Mouse (Mus musculus) cerebellum, adult 2 months (tissue): ENCODE measurements around the gene Gm10031.
"Not testable (repeated sequence)": the region's sequence is repeated elsewhere in the genome, so short reads cannot be mapped to it uniquely, and the experiment has no call there.

Experiments
- CTCF ChIP-seq: fragments of 200-500 bp; IDR thresholded peaks from 2 replicates; pipeline ENCODE4 v1.5.1; 2011; ENCODE audit warnings: low read depth, mild to moderate bottlenecking, control low read depth, low read length, moderate library complexity, borderline replicate concordance; ENCODE audit not compliant: insufficient read depth
- POLR2A ChIP-seq: fragments of 200-500 bp; IDR thresholded peaks from 2 replicates; pipeline ENCODE4 v1.6.1; 2011; ENCODE audit warnings: low read length, control low read depth, borderline replicate concordance; ENCODE audit not compliant: insufficient read depth

DNA sequence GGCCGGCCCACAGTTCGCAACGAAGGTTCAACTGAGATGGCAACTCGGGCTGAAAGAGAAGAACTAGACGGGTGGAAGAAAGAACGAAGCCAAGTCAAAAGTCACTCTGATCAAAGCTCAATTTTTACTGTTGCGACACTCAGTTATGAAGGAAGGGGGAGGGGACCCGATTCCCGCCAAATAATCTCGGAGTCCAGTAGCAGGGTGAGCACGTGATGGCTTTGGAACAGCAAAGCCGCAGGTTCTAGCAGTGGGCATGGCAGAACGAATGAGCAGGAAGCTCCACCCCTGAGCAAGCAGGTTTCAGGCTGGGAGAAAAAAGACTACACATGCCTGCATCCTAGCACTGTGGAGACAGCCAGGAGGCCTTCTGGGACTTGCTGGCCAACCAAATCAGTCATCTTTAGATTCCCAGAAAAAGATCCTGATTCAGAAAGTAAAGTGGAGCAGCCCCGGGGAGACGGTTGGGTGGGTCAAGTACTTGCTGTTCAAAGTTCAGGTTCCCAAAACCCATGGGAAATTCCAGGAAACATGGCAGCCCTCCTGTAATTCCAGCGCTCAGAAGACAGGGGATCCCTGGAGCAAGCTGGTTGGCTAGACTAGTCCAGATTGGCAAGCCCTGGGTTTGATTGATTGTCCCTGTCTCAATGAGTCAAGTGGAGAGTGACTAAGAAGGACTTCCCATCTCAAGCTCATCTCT is 8.8 kb downstream of the Gm10031 start:
- TF ChIP-seq POLR2A, CTCF: not testable (repeated sequence)
